Mouse (Mus musculus) embryonic facial prominence, embryonic 10.5 days (tissue): ENCODE measurements at regions not wholly inside any gene's neighbourhood (a gene's known extent, or its start where the extent isn't known, plus 50 kb on each side); places are given as distances from the start of the nearest gene placed in this dataset.

Experiments used
- DNase-seq: peaks from one replicate; pipeline ENCODE4 v3.0.0-alpha.2; 2017; ENCODE audit warnings: low spot score
- H3K27ac ChIP-seq: fragments of 300-500 bp; sonication (generic); replicated peaks from 2 replicates; pipeline ENCODE4 v1.5.1; 2016; ENCODE audit warnings: mild to moderate bottlenecking
- H3K27me3 ChIP-seq: fragments of 300-500 bp; sonication (generic); replicated peaks from 2 replicates; pipeline ENCODE4 v1.6.1; 2016; ENCODE audit warnings: low read depth, mild to moderate bottlenecking; ENCODE audit not compliant: poor library complexity, severe bottlenecking
- H3K36me3 ChIP-seq: fragments of 300-500 bp; sonication (generic); replicated peaks from 2 replicates; pipeline ENCODE4 v1.6.1; 2016; ENCODE audit warnings: mild to moderate bottlenecking, moderate library complexity
- H3K4me1 ChIP-seq: fragments of 300-500 bp; sonication (generic); 2 replicates; pipeline ENCODE4 v1.6.1; 2016
- H3K4me3 ChIP-seq: fragments of 300-500 bp; sonication (generic); 2 replicates; pipeline ENCODE4 v1.5.1; 2016; ENCODE audit warnings: mild to moderate bottlenecking, moderate library complexity
- H3K9me3 ChIP-seq: fragments of 300-500 bp; sonication (generic); 2 replicates; pipeline ENCODE4 v1.6.1; 2016; ENCODE audit warnings: mild to moderate bottlenecking
- WGBS: fragments of 180-500 bp; shearing (Covaris S2); methylation state at CpG from one replicate; pipeline ENCODE4 v1.1.7; 2016; 5-methylcytosine and 5-hydroxymethylcytosine counted together

DNA sequence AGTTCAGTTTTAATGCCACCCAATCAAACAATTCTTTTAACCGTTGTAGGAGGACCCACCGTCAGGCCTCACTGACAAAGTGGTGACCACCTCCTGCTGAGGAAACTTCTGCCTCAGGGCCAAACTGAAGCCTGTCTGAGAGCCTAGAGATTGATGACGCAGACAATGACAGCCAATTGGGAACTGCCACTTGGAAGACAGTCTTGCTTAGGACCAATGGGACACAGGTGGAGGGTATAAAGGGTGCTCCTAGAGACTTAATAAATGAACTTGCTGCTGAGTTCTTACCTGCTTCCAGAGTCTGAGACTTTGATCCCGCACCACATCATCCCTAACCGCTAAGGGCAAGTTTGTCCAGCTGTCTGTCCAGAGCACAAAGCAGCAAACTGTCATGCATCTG is 80.0 kb downstream of the Tbx4 start:
- Histone ChIP-seq H3K36me3 (no peaks in the 10 kb centered on the region), H3K27ac (no peak overlapping the region), H3K4me3 (no peak overlapping the region), H3K9me3 (no peaks in the 10 kb centered on the region), H3K4me1 (no peaks in the 10 kb centered on the region), H3K27me3 (no peaks in the 10 kb centered on the region; the same call in 1 of the 2 replicates)
- WGBS: 85% methylated on average over 5 of the region's 5 CpGs
- no peak for DNase-seq

GRCm38 (mm10) chr11:85970287-85970686 is 84.1 kb downstream of the Tbx4 start:
- Histone ChIP-seq H3K27me3 (peaks cover 5% of the 10 kb centered on the region; the same call in 1 of the 2 replicates), H3K27ac (no peak overlapping the region), H3K36me3 (no peaks in the 10 kb centered on the region), H3K4me3 (no peak overlapping the region), H3K9me3 (no peaks in the 10 kb centered on the region), H3K4me1 (no peaks in the 10 kb centered on the region)
- no peak for DNase-seq
- 77% methylated on average over 2 of the region's 2 CpGs for WGBS

DNA sequence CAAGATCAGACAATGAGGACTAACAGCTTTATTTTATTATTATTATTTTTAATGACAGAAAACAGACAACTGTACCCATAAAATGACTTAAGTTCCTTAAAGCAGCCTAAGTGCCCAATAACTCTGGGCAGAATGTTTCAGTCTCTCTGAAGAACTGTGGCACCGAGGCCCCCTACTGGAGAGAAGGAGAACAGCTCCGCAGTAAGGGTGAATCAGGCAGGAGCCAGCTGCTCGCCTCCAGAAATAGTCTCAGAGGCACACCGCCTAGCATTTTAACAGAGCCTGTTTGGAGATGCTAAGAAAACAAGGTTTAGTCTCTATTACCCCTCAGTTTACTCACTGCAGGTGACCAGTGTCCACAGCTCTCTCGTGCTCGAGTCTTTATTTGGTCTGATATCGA is 86.2 kb downstream of the Tbx4 start:
- peak; percentile 76 for DNase-seq
- Histone ChIP-seq H3K9me3 (no peaks in the 10 kb centered on the region), H3K36me3 (no peaks in the 10 kb centered on the region), H3K4me1 (no peaks in the 10 kb centered on the region), H3K27ac (no peak overlapping the region), H3K4me3 (no peak overlapping the region), H3K27me3 (peaks cover 5% of the 10 kb centered on the region; the same call in 1 of the 2 replicates)
- WGBS: 25% methylated on average over 7 of the region's 7 CpGs

DNA sequence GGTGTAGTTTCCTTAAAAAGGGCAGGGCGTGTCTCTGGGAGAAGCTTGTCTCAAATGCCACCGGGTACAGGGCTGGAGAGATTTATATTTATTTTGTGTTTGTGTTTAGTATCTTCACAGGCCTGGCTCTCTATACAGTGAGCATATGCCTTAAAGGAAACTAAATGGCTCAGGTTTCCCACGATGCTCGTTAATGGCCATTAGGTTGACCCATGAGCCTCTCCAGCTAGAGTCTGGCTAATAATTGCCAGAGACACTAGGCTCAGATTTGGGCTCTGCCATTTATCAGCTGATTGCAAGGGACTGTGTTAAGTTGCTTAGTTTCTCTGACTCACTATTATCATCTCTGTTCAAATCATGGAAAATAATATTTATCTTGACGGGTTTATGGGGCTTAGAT is 87.5 kb downstream of the Tbx4 start:
- no peak for DNase-seq
- Histone ChIP-seq H3K27me3 (peaks cover 5% of the 10 kb centered on the region; the same call in 1 of the 2 replicates), H3K4me3 (no peak overlapping the region), H3K27ac (no peak overlapping the region), H3K9me3 (no peaks in the 10 kb centered on the region), H3K36me3 (no peaks in the 10 kb centered on the region), H3K4me1 (no peaks in the 10 kb centered on the region)
- WGBS: 73% methylated on average over 5 of the region's 5 CpGs

DNA sequence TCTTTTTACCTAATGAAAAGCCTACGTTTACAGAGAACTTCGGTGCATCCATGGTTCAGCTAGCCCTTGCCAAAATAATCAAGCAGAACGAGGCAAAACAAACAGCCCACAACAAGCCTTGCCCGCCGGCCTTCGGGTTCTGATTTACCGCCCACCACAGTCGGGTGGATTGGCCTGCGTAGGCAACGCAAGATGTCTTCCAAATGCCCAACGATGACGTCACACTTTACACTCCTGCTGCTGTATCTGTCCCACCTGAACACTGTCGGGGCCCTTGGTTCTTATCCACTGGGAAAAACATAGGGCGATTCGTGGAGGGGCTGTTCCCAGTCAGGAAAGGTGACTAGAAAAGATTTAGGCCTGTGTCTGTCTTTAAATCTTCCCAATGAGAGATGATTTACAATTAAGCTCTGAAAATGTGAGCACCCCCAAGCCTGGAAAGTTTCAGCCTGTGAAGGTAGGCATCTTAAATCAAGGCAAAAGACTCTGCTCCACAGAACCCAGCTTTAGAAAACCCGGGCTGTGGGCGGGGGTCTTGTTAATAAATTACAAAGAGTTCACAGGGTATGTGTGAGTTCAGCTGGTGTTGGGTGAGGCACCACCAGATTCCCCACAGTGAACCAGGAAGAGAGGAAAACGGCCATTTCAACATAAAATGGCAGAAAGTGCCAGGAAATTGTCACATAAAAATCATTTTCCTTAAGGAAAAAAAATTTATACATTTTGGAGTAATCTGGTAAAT is 90.6 kb downstream of the Tbx4 start:
- 87% methylated on average over 18 of the region's 18 CpGs for WGBS
- no peak overlapping the region for H3K4me3 ChIP-seq
- no peak for DNase-seq
- no peaks in the 10 kb centered on the region for H3K9me3 ChIP-seq
- H3K36me3 ChIP-seq: no peaks in the 10 kb centered on the region
- peaks cover 5% of the 10 kb centered on the region; the same call in 1 of the 2 replicates for H3K27me3 ChIP-seq
- H3K27ac ChIP-seq: no peak overlapping the region
- peaks cover 6% of the 10 kb centered on the region; the same call in 1 of the 2 replicates for H3K4me1 ChIP-seq

DNA sequence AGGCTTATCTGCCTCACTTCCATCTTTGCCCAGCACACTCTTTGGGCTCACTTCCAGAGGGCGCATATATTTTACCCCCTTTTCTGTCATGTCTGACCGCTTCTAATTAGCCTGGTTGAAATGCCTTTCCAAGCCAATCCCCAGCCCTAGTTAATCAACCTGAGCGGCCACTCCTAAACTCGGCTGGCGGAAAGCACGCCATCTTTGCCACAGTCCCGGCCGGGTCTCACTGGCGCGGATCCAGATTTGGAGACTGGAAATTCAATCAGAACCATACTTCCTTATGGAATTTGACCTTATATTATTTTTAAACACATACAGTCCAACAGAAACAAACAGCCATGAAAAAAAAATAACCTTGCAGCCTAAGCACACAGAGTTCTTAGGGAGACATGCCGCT is 94.2 kb downstream of the Tbx4 start:
- Histone ChIP-seq H3K4me3 (no peak overlapping the region), H3K27ac (no peak overlapping the region), H3K9me3 (no peaks in the 10 kb centered on the region), H3K27me3 (no peaks in the 10 kb centered on the region), H3K36me3 (no peaks in the 10 kb centered on the region), H3K4me1 (peaks cover 6% of the 10 kb centered on the region; the same call in 1 of the 2 replicates)
- 87% methylated on average over 11 of the region's 11 CpGs for WGBS
- no peak for DNase-seq

- Histone ChIP-seq H3K27me3 (peaks cover 6% of the 10 kb centered on the region; the same call in 1 of the 2 replicates), H3K9me3 (no peaks in the 10 kb centered on the region), H3K27ac (no peak overlapping the region), H3K4me1 (peaks cover 6% of the 10 kb centered on the region; the same call in 1 of the 2 replicates), H3K4me3 (no peak overlapping the region), H3K36me3 (no peaks in the 10 kb centered on the region)
- WGBS: 88% methylated on average over 4 of the region's 4 CpGs
- no peak for DNase-seq
Observed at GRCm38 (mm10) chr11:85981561-85981960, 95.3 kb downstream of the Tbx4 start.

- WGBS: 88% methylated on average over 8 of the region's 8 CpGs
- no peak for DNase-seq
- Histone ChIP-seq H3K4me1 (peaks cover 12% of the 10 kb centered on the region), H3K36me3 (no peaks in the 10 kb centered on the region), H3K4me3 (no peak overlapping the region), H3K9me3 (no peaks in the 10 kb centered on the region), H3K27me3 (peaks cover 40% of the 10 kb centered on the region), H3K27ac (no peak overlapping the region)
Observed at GRCm38 (mm10) chr11:85986338-85986737, 100.1 kb downstream of the Tbx4 start.

GRCm38 (mm10) chr11:85987181-85987580 is 101.0 kb downstream of the Tbx4 start:
- Histone ChIP-seq H3K27ac (no peak overlapping the region), H3K9me3 (no peaks in the 10 kb centered on the region), H3K27me3 (peaks cover 40% of the 10 kb centered on the region), H3K4me1 (peaks cover 12% of the 10 kb centered on the region), H3K36me3 (no peaks in the 10 kb centered on the region), H3K4me3 (no peak overlapping the region)
- WGBS: 93% methylated on average over 2 of the region's 2 CpGs
- DNase-seq: no peak

DNA sequence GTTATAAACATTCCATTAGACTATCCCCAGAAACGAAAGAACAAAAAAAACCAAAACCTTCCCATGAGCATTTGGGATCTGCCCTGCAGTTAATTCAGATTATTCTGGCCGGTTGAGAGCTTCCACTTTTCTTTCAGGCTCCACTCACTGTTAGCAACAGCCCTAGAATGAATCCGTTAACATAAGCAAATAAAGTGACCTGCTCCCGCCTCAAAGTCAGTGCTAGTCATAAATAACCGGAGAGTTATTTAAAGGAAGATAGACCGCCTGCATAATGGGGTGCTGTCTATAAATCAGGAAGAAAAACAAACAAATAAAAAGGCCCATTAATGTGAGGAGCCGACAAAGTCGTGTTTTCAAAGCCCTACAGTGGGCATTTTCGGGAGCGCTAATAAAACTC is 103.3 kb downstream of the Tbx4 start:
- WGBS: 21% methylated on average over 10 of the region's 10 CpGs
- Histone ChIP-seq H3K4me1 (peaks cover 12% of the 10 kb centered on the region), H3K27me3 (peaks cover 48% of the 10 kb centered on the region), H3K9me3 (no peaks in the 10 kb centered on the region), H3K27ac (0 out of 2 replicates have a peak overlapping the region, but pooled peaks have one; percentile 30), H3K4me3 (peak overlapping the region; percentile 46), H3K36me3 (no peaks in the 10 kb centered on the region)
- no peak for DNase-seq

DNA sequence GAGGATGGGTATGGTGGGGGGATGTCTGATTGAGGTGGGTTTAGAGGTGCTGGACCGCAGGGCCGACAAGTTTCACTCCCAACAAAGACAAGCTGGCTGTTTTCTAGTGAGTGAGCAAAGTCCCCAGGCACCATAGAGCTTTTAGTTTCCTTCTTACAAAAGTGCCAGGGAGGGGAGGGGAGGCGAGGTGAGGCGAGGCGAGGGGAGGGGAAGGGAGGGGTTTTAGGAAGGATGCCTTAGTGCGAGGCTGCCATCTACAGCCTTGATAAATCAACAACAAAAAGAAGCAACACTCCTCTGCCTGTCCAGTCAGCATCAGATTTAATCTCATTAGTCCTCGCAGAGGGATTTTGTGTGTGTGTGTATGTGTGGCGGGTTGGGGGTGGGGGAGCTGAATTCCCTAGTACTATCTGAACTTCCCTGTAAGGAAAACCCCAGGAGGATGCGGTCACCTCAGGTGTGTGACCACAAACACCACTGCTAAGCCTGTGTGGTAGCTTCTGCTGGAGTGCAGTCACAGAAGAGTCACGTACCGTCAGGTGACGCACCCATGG is 103.8 kb downstream of the Tbx4 start:
- peaks cover 16% of the 10 kb centered on the region for H3K4me1 ChIP-seq
- DNase-seq: peak; percentile 56
- H3K36me3 ChIP-seq: no peaks in the 10 kb centered on the region
- H3K27ac ChIP-seq: 0 out of 2 replicates have a peak overlapping the region, but pooled peaks have one; percentile 30
- peaks cover 53% of the 10 kb centered on the region for H3K27me3 ChIP-seq
- H3K9me3 ChIP-seq: no peaks in the 10 kb centered on the region
- peak overlapping the region; percentile 46 for H3K4me3 ChIP-seq
- 10% methylated on average over 12 of the region's 12 CpGs for WGBS

- no peaks in the 10 kb centered on the region for H3K36me3 ChIP-seq
- peaks cover 42% of the 10 kb centered on the region for H3K27me3 ChIP-seq
- H3K4me3 ChIP-seq: peak overlapping the region; percentile 40
- 0 out of 2 replicates have a peak overlapping the region, but pooled peaks have one; percentile 37 for H3K27ac ChIP-seq
- DNase-seq: peak; percentile 51
- peaks cover 14% of the 10 kb centered on the region for H3K4me1 ChIP-seq
- WGBS: 46% methylated on average over 29 of the region's 29 CpGs
- H3K9me3 ChIP-seq: no peaks in the 10 kb centered on the region
Observed at GRCm38 (mm10) chr11:85995318-85996095, 109.3 kb downstream of the Tbx4 start.
